Mouse (Mus musculus): ENCODE measurements at regions not wholly inside any gene's neighbourhood (a gene's known extent, or its start where the extent isn't known, plus 50 kb on each side); places are given as distances from the start of the nearest gene placed in this dataset.

DNA sequence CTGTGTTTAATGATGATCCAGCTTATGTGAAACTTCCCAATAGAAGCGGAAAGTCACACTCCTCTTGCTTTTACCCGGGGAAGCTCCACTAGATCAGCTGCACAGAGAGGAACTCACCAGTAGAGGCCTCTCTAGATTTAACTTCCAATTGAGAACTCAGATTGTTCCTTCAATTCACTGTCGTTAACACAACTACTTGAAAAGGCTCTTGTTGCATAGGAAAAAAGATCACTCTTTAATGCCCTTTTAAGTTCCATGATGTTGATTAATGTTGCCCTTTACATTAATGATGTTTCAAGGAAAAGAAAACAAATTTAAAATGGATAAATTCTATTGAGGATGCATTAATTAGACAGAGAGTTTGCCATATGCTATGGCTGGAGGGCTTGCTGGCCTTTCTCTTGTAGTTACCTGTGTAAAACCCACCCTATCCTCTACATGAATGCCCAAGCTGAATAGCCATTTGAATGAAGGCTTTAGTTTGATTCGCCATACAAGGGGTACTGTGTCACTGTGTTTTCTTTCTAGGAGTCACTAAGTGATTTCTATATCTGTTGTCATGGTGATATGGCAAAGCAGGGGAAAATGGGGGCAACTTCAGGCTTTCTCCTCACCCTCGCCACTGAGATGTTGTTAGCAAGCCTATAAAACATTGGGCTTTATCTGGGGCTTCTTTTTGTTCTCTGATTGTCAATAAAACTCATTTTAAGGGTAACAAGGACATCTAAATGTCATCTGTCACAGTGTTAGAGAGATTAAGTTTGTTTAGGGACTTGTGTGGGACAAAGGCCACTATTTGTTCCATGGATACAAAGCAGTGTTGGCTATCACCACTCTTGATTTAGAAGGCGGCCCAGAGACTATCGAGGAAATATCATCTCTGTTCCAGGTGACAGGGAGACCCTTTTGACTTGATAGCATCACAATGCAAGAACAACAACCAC is 429.9 kb upstream of the Tbc1d2b start:
- Histone ChIP-seq H3K36me3 (no peaks in the 10 kb centered on the region), H3K4me2 (replicated peaks) (no peak overlapping the region; the same call in 1 of the 2 replicates), H3K9ac (replicated peaks) (no peak overlapping the region), H3K4me1 (peaks cover 9% of the 10 kb centered on the region), H3K27me3 (peaks cover 17% of the 10 kb centered on the region), H3K27ac (replicated peaks) (peak overlapping the region; percentile 52), H3K9me3 (no peaks in the 10 kb centered on the region), H3K4me3 (no peak overlapping the region)
- ATAC-seq (ENCODE audit: low FRiP score, low read depth) = peak; percentile 77
- 7% methylated on average over 7 of the region's 7 CpGs for WGBS

DNA sequence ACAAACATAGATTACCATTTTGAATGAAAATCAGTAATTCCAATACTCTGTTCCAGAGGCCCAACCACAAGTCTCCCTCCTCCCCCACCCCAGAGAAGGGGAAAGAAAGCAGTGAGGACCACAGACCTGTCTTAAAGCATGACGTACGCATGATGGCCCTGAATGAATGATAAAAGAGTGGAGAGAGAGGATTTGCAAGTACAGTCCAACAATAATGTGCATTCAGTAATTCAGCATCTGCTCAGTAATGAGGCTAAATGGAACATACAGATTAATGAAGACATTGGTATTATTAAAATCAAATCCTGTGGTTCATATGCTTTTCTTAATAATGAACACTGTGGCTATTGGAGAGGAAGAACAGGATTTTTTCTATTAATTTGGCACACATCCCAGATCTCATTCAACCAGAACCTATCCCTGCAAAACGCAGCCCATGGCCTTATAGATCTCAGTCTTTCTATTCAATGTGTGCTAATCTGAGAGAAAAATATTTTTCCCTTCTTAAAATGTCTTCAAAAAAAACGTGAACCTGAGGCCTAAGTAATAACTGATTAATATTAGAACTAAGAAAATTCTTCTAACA is 430.7 kb upstream of the Tbc1d2b start:
- H3K9ac ChIP-seq (replicated peaks) = no peak overlapping the region
- peak; percentile 52 for ATAC-seq (ENCODE audit: low FRiP score, low read depth)
- H3K4me2 ChIP-seq (replicated peaks) = no peak overlapping the region; the same call in 1 of the 2 replicates
- no peaks in the 10 kb centered on the region for H3K36me3 ChIP-seq
- peaks cover 9% of the 10 kb centered on the region for H3K4me1 ChIP-seq
- no peaks in the 10 kb centered on the region for H3K9me3 ChIP-seq
- WGBS = 31% methylated on average over 4 of the region's 4 CpGs
- peak overlapping the region; percentile 52 for H3K27ac ChIP-seq (replicated peaks)
- H3K27me3 ChIP-seq = peaks cover 14% of the 10 kb centered on the region
- H3K4me3 ChIP-seq = no peak overlapping the region

- Histone ChIP-seq H3K4me2 (replicated peaks) (no peak overlapping the region), H3K27ac (replicated peaks) (no peak overlapping the region), H3K4me1 (no peaks in the 10 kb centered on the region), H3K36me3 (no peaks in the 10 kb centered on the region), H3K4me3 (no peak overlapping the region), H3K9ac (replicated peaks) (no peak overlapping the region), H3K9me3 (peaks cover 7% of the 10 kb centered on the region), H3K27me3 (peaks cover 5% of the 10 kb centered on the region)
- 58% methylated on average over 2 of the region's 2 CpGs for WGBS
- no peak for ATAC-seq (ENCODE audit: low FRiP score, low read depth)
Measured at GRCm38 (mm10) chr9:90713685-90714084, 443.1 kb upstream of the Tbc1d2b start.

- ATAC-seq (ENCODE audit: low FRiP score, low read depth) = no peak
- peaks cover 5% of the 10 kb centered on the region for H3K4me1 ChIP-seq
- no peak overlapping the region for H3K27ac ChIP-seq (replicated peaks)
- H3K27me3 ChIP-seq = no peaks in the 10 kb centered on the region
- H3K9ac ChIP-seq (replicated peaks) = no peak overlapping the region
- H3K4me3 ChIP-seq = no peak overlapping the region
- no peak overlapping the region for H3K4me2 ChIP-seq (replicated peaks)
- H3K36me3 ChIP-seq = no peaks in the 10 kb centered on the region
- H3K9me3 ChIP-seq = no peaks in the 10 kb centered on the region
- 13% methylated on average over 4 of the region's 4 CpGs for WGBS
Measured at GRCm38 (mm10) chr9:90731450-90731849, 460.8 kb upstream of the Tbc1d2b start.

- no peak overlapping the region for H3K9ac ChIP-seq (replicated peaks)
- no peaks in the 10 kb centered on the region for H3K27me3 ChIP-seq
- no peak overlapping the region for H3K27ac ChIP-seq (replicated peaks)
- 14% methylated on average over 3 of the region's 3 CpGs for WGBS
- no peak overlapping the region for H3K4me2 ChIP-seq (replicated peaks)
- H3K4me1 ChIP-seq = 0 out of 2 replicates have a peak, but pooled peaks cover 6% of the 10 kb centered on the region
- H3K9me3 ChIP-seq = no peaks in the 10 kb centered on the region
- H3K36me3 ChIP-seq = no peaks in the 10 kb centered on the region
- ATAC-seq (ENCODE audit: low FRiP score, low read depth) = peak; percentile 56; the same call in 1 of the 2 replicates
- no peak overlapping the region for H3K4me3 ChIP-seq
Measured at GRCm38 (mm10) chr9:90757175-90757574, 486.6 kb upstream of the Tbc1d2b start.

DNA sequence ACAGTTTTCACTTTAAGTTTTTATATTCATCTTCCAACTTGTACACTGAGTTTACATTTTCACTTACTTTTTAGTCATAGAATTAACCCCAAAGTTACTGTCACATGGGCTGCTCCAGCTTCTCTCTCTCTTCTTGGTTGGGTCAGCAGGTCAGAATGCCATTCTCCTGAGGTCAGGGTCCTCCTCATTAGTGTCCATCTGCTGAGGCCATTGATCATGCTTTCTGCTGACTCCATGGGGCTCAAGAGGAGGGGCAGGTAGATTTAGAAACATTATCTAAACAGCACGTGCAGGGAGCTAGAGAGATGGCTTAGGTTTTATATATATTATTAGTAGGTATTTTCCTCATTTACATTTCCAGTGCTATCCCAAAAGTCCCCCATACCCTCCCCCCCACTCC is 503.7 kb upstream of the Tbc1d2b start:
- no peak for ATAC-seq (ENCODE audit: low FRiP score, low read depth)
- Histone ChIP-seq H3K36me3 (no peaks in the 10 kb centered on the region), H3K4me3 (no peak overlapping the region), H3K4me1 (no peaks in the 10 kb centered on the region), H3K27ac (replicated peaks) (no peak overlapping the region), H3K27me3 (no peaks in the 10 kb centered on the region), H3K4me2 (replicated peaks) (no peak overlapping the region), H3K9me3 (no peaks in the 10 kb centered on the region), H3K9ac (replicated peaks) (no peak overlapping the region)
- WGBS = 41% methylated on average over 1 of the region's 1 CpGs

GRCm38 (mm10) chr9:90789545-90789944 is 518.9 kb upstream of the Tbc1d2b start:
- Histone ChIP-seq H3K4me1 (no peaks in the 10 kb centered on the region), H3K9me3 (no peaks in the 10 kb centered on the region)
- no peak for ATAC-seq (ENCODE audit: low FRiP score, low read depth)

DNA sequence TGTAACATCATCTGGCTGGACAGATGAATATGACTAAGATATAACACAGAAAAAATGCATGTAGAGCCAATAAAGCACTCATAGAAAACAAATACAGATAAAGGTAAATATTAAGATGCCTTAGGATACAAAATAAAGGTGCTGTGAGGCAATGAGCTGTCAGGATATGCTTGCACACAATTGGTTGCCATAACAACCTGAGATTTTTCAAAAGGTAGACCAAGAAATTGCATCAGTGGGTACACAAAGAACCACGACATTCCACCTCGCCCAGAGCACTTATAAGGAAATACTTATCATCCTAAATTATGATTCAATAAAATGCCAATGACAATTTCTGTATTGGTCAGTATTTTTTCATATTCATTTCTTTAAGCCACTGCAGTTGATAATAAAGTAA is 521.3 kb upstream of the Tbc1d2b start:
- H3K27ac ChIP-seq (replicated peaks) = no peak overlapping the region
- H3K36me3 ChIP-seq = no peaks in the 10 kb centered on the region
- H3K9me3 ChIP-seq = no peaks in the 10 kb centered on the region
- H3K4me3 ChIP-seq = no peak overlapping the region
- no peaks in the 10 kb centered on the region for H3K4me1 ChIP-seq
- ATAC-seq (ENCODE audit: low FRiP score, low read depth) = no peak
- no peak overlapping the region for H3K4me2 ChIP-seq (replicated peaks)
- H3K27me3 ChIP-seq = no peaks in the 10 kb centered on the region
- WGBS = 70% methylated on average over 2 of the region's 2 CpGs
- H3K9ac ChIP-seq (replicated peaks) = no peak overlapping the region

More at GRCm38 (mm10) chr9:90789545-90789944, 518.9 kb upstream of the Tbc1d2b start:
- Histone ChIP-seq H3K27ac (replicated peaks) (no peak overlapping the region), H3K4me3 (no peak overlapping the region), H3K36me3 (no peaks in the 10 kb centered on the region), H3K9ac (replicated peaks) (no peak overlapping the region), H3K27me3 (no peaks in the 10 kb centered on the region), H3K4me2 (replicated peaks) (no peak overlapping the region)

DNA sequence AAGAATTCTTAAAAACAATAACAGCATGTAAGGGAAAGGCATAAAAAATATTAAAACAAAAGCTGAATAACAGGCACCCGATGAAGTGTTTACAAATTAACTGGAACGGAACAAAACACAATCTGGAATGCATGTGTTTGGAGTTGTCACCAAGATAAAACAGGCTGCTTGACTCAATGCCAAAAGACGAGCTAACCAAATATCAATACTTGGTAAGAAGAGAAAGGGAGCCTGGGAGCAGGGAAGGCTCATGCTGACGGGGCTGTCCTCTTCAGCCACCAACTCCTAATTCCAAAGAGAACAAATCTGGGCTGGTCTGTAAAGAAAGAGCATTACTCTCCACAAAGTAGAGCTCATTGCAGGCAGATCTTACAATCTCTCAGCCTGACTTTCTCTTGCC is 545.4 kb upstream of the Zic4 start:
- no peak overlapping the region for H3K4me2 ChIP-seq (replicated peaks)
- H3K4me1 ChIP-seq = no peaks in the 10 kb centered on the region
- WGBS = 65% methylated on average over 4 of the region's 4 CpGs
- no peak overlapping the region for H3K27ac ChIP-seq (replicated peaks)
- H3K9ac ChIP-seq (replicated peaks) = no peak overlapping the region
- H3K27me3 ChIP-seq = no peaks in the 10 kb centered on the region
- H3K9me3 ChIP-seq = no peaks in the 10 kb centered on the region
- H3K36me3 ChIP-seq = no peaks in the 10 kb centered on the region
- no peak for ATAC-seq (ENCODE audit: low FRiP score, low read depth)
- no peak overlapping the region for H3K4me3 ChIP-seq

GRCm38 (mm10) chr9:90823574-90824280 is 538.5 kb upstream of the Zic4 start:
- Histone ChIP-seq H3K36me3 (no peaks in the 10 kb centered on the region), H3K4me1 (no peaks in the 10 kb centered on the region), H3K4me2 (replicated peaks) (no peak overlapping the region), H3K4me3 (no peak overlapping the region), H3K27me3 (no peaks in the 10 kb centered on the region), H3K9ac (replicated peaks) (no peak overlapping the region), H3K9me3 (no peaks in the 10 kb centered on the region), H3K27ac (replicated peaks) (no peak overlapping the region)
- WGBS = 73% methylated on average over 4 of the region's 4 CpGs
- no peak for ATAC-seq (ENCODE audit: low FRiP score, low read depth)

DNA sequence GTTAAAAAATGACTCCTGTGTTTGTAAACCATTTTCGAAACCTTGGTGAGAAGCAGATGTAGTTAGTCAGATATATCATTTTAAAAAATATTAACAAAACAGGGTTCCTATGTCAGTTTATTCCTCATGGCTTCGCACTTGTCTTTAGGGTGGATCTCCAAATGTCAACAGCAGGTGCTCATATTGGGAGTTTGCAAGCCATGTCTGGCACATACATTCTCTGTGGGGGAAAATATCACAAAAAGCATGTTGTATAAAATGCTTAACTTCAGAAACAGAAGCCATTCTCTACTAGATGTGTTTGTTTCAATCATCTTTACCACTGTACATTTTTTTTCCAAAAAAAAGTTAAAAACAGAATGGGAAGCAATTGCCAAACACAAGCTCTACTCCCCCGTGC is 534.7 kb upstream of the Zic4 start:
- Histone ChIP-seq H3K9me3 (no peaks in the 10 kb centered on the region), H3K4me1 (0 out of 2 replicates have a peak, but pooled peaks cover 3% of the 10 kb centered on the region), H3K27ac (replicated peaks) (no peak overlapping the region), H3K4me3 (no peak overlapping the region), H3K4me2 (replicated peaks) (no peak overlapping the region), H3K9ac (replicated peaks) (no peak overlapping the region), H3K27me3 (no peaks in the 10 kb centered on the region), H3K36me3 (no peaks in the 10 kb centered on the region)
- WGBS = 86% methylated on average over 3 of the region's 3 CpGs
- ATAC-seq (ENCODE audit: low FRiP score, low read depth) = no peak

DNA sequence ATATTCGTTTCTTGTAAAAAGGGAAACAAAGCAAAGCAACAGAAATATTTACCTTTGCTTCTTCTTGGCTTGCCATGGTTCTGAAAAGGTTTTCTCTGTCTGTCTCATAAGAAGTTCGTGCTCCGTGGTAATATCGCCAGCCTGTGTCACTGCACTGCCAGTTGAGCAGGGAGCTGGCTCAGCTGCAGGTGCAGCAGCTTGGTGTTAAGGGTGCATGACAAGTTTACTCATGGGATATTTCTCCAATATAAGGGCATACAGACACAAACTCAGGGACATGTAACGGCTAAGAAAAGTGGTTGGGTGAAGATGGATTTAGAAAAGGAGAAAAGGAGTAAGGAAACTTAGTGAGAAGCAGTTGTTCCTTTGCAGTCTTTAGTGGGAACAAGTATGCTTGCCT is 533.5 kb upstream of the Zic4 start:
- 42% methylated on average over 5 of the region's 5 CpGs for WGBS
- no peak for ATAC-seq (ENCODE audit: low FRiP score, low read depth)
- H3K27ac ChIP-seq (replicated peaks) = no peak overlapping the region
- H3K9me3 ChIP-seq = no peaks in the 10 kb centered on the region
- H3K9ac ChIP-seq (replicated peaks) = no peak overlapping the region
- H3K36me3 ChIP-seq = no peaks in the 10 kb centered on the region
- no peaks in the 10 kb centered on the region for H3K27me3 ChIP-seq
- peaks cover 4% of the 10 kb centered on the region for H3K4me1 ChIP-seq
- H3K4me3 ChIP-seq = no peak overlapping the region
- H3K4me2 ChIP-seq (replicated peaks) = no peak overlapping the region

Measured in midbrain, embryonic 12.5 days (tissue).